Mouse (Mus musculus) c-Kit-positive CD71-positive TER-119-positive erythroid progenitor cells, embryonic 14.5 days (primary cell): ENCODE results near the gene 1810010H24Rik.
"Not testable (repeated sequence)": the region's sequence is repeated elsewhere in the genome, so short reads cannot be mapped to it uniquely, and the experiment has no call there.

Experiments used
- DNase-seq: peaks from one replicate; pipeline ENCODE4 v3.0.0-alpha.2; 2013; ENCODE audit warnings: low spot score

Gene 1810010H24Rik

DNA sequence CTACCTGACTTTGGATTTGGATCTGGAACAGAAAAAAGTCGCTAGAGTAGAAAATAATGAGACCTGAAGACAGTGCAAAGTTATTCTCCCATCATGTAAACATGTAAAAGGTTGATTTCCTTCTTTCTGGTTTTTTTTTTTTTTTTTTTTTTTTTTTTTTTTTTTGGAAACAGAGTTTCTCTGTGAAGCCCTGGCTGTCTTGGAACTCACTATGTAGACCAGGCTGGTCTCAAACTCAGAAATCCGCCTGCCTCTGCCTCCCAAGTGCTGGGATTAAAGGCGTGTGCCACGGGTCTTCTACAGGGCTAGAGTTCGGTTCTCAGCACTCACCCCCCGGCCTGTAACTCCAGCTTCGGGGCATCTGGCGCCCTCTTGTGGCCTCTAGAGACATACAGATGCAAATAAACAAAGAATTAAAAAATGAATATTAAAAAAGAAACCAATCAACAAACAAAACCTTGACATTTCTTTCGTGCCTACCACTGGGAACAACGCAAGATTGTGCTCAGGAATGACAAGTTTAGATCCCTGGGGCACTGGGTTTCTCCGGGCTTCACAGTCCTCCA, 11.4 kb upstream of the 1810010H24Rik start:
- peak; percentile 25 for DNase-seq

DNA sequence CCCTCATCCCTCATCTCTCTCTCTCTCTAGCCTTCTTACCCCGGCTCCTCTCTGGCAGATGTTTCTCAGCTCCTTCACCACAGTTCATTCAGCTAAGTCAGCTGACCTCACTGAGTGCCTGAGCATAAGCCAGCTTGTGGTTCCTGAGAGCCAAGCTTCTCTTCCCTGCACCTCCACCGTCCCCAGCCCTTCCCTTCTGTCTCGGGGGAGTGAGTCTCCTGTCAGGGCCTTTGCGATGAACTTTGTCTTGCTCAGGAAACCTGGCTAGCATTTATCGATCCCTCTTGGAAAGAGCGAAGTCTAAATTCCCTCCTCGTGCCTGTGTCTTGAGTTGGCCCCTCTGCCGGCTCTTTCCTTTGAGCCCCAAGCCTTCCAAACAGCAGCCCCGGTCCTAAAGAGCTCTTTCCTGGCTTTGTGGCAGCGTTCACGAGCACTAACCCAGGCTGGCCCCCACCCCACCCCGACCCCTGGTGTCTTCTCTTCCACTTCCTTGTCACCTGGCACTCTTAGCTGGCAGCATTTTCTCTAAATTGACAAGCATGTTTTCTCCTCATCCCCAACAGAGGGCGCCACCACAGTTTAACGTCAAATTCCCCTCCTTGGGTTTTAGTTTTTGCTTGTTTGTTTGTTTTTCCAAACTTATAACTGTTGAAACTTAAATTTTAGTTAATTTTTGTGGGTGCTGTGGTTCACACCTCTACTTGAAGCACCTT, 10.7 kb upstream of the 1810010H24Rik start:
- DNase-seq = peak; percentile 66

DNA sequence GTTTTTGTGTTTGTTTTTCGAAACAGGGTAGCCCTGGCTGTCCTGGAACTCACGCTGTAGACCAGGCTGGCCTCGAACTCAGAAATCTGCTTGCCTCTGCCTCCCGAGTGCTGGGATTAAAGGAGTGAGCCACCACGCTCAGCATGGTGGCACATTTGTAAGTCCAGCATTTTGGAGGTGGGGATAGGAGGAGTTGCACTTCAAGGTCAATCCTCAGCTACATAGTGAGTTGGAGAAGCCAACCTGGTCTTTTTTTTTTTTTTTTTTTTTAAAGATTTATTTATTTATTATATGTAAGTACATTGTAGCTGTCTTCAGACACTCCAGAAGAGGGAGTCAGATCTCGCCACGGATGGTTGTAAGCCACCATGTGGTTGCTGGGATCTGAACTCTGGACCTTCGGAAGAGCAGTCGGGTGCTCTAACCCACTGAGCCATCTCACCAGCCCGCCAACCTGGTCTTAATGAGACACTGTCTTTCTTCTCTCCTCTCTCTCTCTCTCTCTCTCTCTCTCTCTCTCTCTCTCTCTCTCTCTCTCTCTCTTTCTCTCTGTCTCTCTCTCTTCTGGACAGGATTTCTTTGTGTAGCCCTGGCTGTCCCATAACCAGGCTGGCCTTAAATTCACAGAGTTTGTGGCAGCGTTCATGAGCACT, 9.8 kb upstream of the 1810010H24Rik start:
- not testable (repeated sequence) for DNase-seq

GRCm38 (mm10) chr11:107016893-107017292, 8.6 kb upstream of the 1810010H24Rik start:
- no peak for DNase-seq

DNA sequence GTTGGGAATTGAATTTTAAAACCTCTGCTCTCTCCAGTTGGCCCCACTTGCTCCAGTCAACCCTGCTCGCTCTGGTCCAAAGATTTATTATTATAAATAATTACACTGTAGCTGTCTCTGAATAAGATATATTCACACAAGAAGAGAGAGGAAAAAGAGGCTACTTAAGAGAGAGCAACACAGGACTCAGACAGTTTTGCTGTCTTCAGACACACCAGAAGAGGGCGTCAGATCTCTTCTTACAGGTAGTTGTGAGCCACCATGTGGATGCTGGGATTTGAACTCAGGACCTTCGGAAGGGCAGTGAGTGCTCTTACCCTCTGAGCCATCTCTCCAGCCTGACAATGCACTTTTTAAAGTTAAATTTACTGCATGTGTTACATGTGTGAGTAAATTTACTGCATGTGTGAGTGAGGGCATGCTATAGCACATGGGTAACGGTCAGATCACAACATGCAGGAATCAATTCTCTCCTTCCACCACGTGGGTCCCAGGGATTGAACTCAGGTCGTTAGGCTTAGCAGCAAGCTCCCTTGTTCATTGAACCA, 8.1 kb upstream of the 1810010H24Rik start:
- DNase-seq = no peak

GRCm38 (mm10) chr11:107018606-107019005, 6.9 kb upstream of the 1810010H24Rik start:
- DNase-seq = peak; percentile 37

DNA sequence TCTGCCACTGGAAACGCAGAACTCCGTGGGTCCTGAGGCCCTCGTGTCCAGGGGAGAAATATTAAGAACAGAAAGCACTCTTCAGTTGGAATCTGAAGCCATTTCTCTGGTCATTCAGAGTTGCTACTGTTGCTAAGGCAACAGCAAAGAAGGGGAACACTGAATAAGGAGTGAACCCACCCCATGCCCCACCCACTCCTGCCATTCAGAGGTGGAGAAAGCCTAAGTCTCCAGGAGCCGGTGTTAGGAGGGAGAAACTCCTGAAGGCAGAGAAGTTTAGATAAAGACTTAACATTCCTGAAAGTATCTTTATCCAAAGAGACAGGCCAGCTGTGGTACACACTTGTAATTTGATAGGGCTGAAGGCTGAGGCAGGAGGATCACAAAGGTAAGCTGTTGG, 6.2 kb upstream of the 1810010H24Rik start:
- no peak for DNase-seq

DNA sequence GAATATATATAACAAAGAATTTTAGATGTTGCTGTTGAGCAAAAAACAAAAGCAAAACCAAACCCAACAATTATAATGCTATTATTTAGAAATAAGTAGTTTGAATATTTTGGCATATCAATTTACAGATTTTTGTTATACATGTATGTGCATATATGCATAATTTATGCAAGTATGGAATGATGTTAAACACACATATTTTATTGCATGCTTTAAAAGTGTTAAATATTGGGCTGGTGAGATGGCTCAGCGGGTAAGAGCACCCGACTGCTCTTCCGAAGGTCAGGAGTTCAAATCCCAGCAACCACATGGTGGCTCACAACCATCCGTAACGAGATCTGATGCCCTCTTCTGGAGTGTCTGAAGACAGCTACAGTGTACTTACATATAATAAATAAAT, 5.8 kb upstream of the 1810010H24Rik start:
- not testable (repeated sequence) for DNase-seq

- DNase-seq = no peak
These were observed 3.3 kb upstream of the 1810010H24Rik start for GRCm38 (mm10) chr11:107022050-107022683.

DNA sequence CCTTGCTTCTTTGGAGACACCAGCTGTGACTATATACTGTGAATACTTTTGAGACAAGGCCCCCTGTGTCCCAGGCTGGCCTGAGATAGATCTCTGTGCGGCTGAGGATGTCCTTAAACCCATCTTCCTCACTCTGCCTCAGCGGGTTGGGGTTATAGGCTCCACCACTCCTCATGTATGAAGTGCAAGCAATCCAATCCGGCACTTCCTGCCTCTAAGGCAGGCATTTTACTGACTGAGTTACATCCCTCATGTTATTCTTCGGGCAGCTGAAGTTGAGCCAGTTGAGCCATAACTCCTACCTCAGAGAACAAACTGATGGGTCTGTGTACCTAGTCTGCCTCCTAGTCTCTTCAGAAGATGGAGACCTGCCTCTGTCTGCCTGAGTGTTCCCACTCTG, 1.1 kb upstream of the 1810010H24Rik start:
- no peak for DNase-seq

GRCm38 (mm10) chr11:107026554-107027430, 1.3 kb downstream of the 1810010H24Rik start:
- DNase-seq = no peak

DNA sequence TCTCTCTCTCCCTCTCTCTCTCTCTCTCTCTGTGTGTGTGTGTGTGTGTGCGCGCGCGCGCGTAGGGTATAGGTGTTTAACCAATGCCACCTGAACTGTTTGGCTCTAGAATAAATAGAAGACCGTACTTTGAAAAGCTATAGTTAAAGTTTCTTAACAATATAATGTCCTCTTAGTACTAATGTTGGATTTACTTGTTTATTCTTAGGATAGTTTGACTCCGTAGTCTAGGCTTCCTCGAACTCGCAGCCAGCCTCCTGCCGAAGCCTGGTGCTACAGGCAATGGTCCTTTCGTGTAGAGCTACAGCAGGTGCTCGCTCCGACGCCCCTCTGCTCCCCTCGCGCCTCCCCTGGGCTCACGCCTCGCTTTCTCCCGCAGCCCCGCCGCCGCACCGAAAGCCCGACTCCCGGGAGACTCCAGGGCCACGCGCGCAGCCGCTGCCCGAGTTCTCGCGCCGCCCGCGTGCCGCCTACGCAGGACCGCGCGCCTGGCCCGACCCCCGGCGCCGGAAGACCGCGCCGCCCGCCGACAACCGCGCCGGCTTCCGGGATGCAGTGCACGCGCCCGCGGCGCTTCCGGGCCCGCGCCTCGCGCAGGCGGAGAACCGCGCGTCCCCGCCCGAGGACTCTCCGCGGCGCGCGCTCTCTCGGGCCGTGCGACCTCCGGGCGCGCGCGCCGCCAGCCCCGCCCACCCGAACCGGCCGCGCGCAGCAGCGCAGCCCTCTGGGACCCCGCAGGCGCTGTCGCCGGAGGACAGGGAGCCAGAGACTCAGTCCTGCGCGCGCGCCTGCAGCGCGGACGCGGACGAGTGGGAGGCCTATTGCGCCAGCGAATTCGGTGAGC, 2.2 kb downstream of the 1810010H24Rik start:
- DNase-seq = peak; percentile 74

DNA sequence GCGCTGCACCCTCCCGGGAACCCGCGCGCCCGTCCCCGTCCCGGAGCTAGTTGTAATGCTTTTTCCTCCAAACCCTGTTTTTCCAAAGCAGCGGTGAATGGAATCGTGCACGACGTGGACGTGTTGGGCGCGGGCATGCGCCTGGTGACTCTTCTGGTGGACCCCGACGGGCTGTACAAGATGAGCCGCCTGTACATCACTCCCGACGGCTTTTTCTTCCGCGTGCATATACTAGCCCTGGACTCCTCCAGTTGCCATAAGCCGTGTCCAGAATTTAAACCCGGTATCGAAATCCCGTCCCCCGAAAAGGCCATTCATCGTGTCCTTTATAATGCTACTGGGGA, 2.8 kb downstream of the 1810010H24Rik start:
- DNase-seq = no peak

- DNase-seq = no peak
These were observed 3.3 kb downstream of the 1810010H24Rik start for GRCm38 (mm10) chr11:107028754-107029153.

GRCm38 (mm10) chr11:107029536-107029935, 4.1 kb downstream of the 1810010H24Rik start:
- no peak for DNase-seq

DNA sequence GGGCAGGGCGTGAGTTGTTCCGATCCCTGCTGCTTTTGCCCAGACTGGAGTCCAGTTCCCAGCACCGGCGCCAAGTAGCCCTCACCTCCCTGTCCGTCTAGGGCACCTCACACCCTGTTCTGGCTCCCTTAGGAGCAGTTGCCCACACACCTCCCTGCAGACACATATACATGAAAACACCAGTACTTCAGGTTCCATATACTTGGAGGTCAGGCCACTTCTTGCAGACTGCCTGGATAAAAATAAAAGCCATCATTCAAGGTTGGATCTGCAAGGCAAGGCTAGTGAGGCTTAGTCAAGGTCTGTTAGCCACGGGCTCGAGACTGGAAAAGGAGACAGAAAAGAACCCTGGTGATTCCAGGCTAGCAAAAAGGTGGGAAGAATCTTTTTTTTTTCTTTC, 6.2 kb downstream of the 1810010H24Rik start:
- no peak for DNase-seq

DNA sequence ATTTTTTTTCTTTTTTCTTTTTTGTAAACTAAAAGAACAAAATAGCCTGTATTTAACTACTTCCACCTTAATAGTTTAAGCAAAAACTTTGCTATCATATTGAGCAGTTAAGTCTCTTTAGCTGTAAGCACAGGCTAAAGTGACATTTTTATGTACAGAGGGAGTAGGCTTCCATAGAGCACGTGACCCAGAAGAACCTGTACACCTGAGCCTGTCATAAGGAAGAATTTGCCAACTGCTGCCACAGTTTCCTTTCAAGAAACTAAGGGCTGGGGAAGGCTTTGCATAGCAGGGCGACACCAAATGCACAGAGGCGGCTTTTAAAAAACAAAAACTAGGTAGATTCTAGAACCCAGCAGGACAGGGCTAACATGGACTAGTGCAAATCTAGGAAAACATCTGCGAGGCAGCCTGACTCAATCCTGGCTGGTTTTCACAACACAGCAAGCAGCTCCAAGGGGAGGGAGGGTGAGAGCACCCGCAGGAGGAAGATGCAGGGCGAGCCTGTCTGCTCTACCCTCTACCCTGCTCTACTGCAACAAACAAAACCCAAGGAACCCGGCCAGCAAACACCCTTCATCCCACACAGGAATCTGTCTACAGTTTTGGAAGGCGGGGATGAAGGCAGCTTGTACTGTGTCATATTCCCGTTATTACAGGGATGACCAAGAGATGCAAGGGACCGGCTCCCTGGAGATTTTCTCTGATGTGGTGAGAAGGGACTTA, 8.8 kb downstream of the 1810010H24Rik start:
- DNase-seq = no peak

DNA sequence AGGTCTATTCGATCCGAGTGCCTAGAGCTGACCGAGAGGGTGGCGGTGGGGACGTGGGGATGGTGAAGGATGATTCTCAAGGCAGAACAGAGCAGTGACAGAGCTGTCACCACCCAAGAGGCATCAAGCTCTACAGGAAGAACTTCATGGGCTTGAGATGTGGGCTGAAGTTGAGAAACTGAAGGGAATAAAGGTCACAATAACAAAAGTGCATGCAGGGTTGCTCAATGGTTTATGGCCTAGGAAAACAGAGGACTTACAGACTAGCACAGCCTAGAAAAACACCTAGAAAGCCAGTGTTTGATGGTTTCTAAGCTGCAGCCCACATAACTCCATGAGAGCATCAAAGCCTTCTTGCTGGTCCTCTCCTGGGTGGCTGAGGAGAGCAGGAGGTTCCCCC, 13.9 kb downstream of the 1810010H24Rik start:
- no peak for DNase-seq

- DNase-seq = no peak
These were observed 15.9 kb downstream of the 1810010H24Rik start for GRCm38 (mm10) chr11:107041396-107041795.

- DNase-seq = no peak
These were observed 17.9 kb downstream of the 1810010H24Rik start for GRCm38 (mm10) chr11:107043361-107043760.
